Mouse (Mus musculus) midbrain, embryonic 12.5 days (tissue): ENCODE measurements around the gene Tas2r134. TPM values are rescaled to one million over a fixed set of nuclear protein-coding genes. Genes with fewer than 3 reads are reported as not detected.

ENCODE experiments used
- ATAC-seq: fragments of 200-750 bp; cut with Nextera tagmentation; 2 replicates; pipeline ENCODE4 v1.8.0; 2017; ENCODE audit warnings: low read depth, moderate TSS enrichment, moderate library complexity; ENCODE audit not compliant: low FRiP score
- H3K27ac ChIP-seq: fragments of 300-500 bp; sonication (generic); replicated peaks from 2 replicates; pipeline ENCODE4 v1.5.1; 2016; ENCODE audit warnings: mild to moderate bottlenecking
- H3K27me3 ChIP-seq: fragments of 300-500 bp; sonication (generic); 2 replicates; pipeline ENCODE4 v1.6.1; 2016; ENCODE audit warnings: mild to moderate bottlenecking
- H3K36me3 ChIP-seq: fragments of 300-500 bp; sonication (generic); 2 replicates; pipeline ENCODE4 v1.6.1; 2016
- H3K4me1 ChIP-seq: fragments of 300-500 bp; sonication (generic); 2 replicates; pipeline ENCODE4 v1.6.1; 2016
- H3K4me2 ChIP-seq: fragments of 300-500 bp; sonication (generic); replicated peaks from 2 replicates; pipeline ENCODE4 v1.6.1; 2016; ENCODE audit warnings: mild to moderate bottlenecking, moderate library complexity
- H3K4me3 ChIP-seq: fragments of 300-500 bp; sonication (generic); 2 replicates; pipeline ENCODE4 v1.5.1; 2016; ENCODE audit warnings: mild to moderate bottlenecking
- H3K9ac ChIP-seq: fragments of 300-500 bp; sonication (generic); replicated peaks from 2 replicates; pipeline ENCODE4 v1.6.1; 2016; ENCODE audit warnings: mild to moderate bottlenecking, moderate library complexity
- H3K9me3 ChIP-seq: fragments of 300-500 bp; sonication (generic); 2 replicates; pipeline ENCODE4 v1.6.1; 2016; ENCODE audit warnings: mild to moderate bottlenecking
- WGBS: fragments of 180-500 bp; shearing (Covaris S2); methylation state at CpG from one replicate; pipeline ENCODE4 v1.1.7; 2016; 5-methylcytosine and 5-hydroxymethylcytosine counted together
- polyA plus RNA-seq: library from polyadenylated mRNA; unstranded; fragments of >200 nt; fragmentation: Nextera tagmentation; extraction: Ambion mirVana; gene quantifications from 2 replicates; pipeline ENCODE4 v1.2.1, GENCODE M21; 2016

Gene Tas2r134
- polyA plus RNA-seq, 1 experiment from 2014 or later: not detected

GRCm38 (mm10) chr2:51658288-51658687 is 31.0 kb downstream of the Tas2r134 start:
- no peaks in the 10 kb centered on the region for H3K9me3 ChIP-seq
- no peaks in the 10 kb centered on the region for H3K27me3 ChIP-seq
- H3K4me3 ChIP-seq: no peak overlapping the region
- H3K27ac ChIP-seq: no peak overlapping the region
- H3K4me1 ChIP-seq: no peaks in the 10 kb centered on the region
- no peaks in the 10 kb centered on the region for H3K36me3 ChIP-seq
- WGBS: 77% methylated on average over 5 of the region's 5 CpGs
- H3K9ac ChIP-seq: no peak overlapping the region
- H3K4me2 ChIP-seq: no peak overlapping the region
- no peak for ATAC-seq

- no peaks in the 10 kb centered on the region for H3K36me3 ChIP-seq
- H3K4me1 ChIP-seq: no peaks in the 10 kb centered on the region
- H3K9ac ChIP-seq: no peak overlapping the region
- H3K4me2 ChIP-seq: no peak overlapping the region
- WGBS: 78% methylated on average over 2 of the region's 2 CpGs
- H3K9me3 ChIP-seq: no peaks in the 10 kb centered on the region
- ATAC-seq: no peak
- H3K27me3 ChIP-seq: no peaks in the 10 kb centered on the region
- H3K4me3 ChIP-seq: no peak overlapping the region
- H3K27ac ChIP-seq: no peak overlapping the region
These were observed 47.0 kb downstream of the Tas2r134 start for GRCm38 (mm10) chr2:51674321-51674720.
